Mouse (Mus musculus): ENCODE results near the gene Slc26a6.

Gene Slc26a6

DNA sequence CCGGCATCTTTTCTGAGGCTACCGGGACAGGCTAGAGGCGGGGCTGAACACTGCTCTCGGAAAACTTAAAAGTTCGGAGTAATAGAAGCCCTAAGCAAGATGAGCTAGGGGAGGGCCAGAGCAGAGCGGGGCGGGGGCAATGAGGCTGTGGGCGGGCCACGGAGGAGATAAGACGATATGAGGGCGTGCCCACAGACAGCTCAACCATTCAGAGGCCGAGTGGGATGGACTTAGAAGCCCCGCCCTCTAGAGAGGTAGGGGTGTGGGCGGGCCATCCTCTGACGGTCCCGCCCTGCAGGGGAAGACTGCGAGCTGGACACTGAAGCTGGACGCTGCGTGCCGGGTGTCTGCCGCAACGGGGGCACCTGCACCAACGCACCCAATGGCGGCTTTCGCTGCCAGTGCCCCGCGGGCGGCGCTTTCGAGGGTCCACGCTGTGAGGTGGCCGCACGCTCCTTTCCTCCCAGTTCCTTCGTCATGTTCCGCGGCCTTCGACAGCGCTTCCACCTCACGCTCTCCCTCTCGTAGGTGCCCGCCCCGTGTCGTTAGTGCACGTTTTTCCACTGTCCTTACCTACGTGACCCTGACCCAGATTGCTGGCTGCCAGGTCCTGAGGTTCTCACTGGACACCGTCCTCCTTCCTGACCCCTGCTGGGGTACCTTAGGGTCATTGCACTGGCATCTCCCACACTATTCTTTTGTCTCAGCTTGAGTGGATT, 20.5 kb upstream of the Slc26a6 start:
- in situ Hi-C loops (cut with MboI; ENCODE audit: low pct_unique_long_range_greater_than_20kb in 1 of 2, low sequenced_read_pairs in 2 of 2, unreplicated experiment in 1 of 2): no loop called here

DNA sequence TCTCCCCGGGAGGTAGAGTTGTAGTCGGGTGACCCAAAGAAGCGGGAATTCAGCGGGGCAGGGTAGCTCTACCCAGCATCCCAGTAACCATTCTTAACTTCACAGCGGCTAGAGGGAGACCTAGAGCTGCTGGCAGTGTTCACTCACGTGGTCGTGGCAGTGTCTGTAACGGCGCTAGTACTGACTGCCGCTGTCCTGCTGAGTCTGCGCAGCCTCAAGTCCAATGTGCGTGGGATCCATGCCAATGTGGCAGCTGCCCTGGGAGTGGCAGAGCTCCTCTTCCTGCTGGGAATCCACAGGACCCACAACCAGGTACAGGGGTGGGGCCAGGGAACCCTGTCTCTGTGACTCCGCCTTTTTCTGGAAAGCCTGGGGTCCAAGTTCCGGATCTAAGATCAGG, 10.1 kb upstream of the Slc26a6 start:
- in situ Hi-C loops (cut with MboI; ENCODE audit: low pct_unique_long_range_greater_than_20kb in 1 of 2, low sequenced_read_pairs in 2 of 2, unreplicated experiment in 1 of 2): no loop called here

DNA sequence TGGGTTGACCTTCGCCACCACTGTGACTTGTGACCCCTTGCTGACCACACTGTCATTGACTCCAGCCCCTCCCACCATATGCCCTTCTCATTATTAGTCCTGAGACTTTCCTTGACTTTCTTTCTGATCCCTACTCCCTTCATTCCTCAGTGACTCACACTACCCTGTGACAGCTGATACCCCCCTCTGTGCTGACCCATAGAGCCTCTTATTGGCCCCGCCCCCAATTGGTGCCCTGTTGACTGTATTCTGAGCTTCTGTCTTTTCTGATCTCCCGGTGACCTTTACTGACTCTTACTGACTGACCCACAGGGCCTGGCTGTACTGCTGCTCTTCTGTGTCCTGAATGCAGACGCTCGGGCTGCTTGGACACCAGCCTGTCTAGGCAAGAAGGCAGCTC, 7.7 kb upstream of the Slc26a6 start:
- in situ Hi-C loops (cut with MboI; ENCODE audit: low pct_unique_long_range_greater_than_20kb in 1 of 2, low sequenced_read_pairs in 2 of 2, unreplicated experiment in 1 of 2): no loop called here

DNA sequence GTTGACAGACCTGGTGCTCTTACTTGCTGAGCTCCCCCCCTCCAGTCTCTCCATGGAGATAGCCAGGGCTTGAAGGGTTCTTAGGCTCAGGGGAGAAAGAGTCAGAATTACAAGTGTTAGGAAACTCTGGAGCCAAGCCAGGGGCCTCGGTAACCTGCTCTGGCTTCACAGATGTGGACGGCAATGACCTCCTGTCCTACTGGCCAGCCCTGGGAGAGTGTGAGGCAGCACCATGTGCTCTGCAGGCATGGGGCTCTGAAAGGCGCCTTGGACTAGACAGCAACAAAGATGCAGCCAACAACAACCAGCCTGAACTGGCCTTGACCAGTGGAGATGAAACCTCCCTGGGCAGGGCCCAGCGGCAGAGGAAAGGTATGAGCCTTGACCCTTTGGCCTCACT, 5.7 kb upstream of the Slc26a6 start:
- in situ Hi-C loops (cut with MboI; ENCODE audit: low pct_unique_long_range_greater_than_20kb in 1 of 2, low sequenced_read_pairs in 2 of 2, unreplicated experiment in 1 of 2): no loop called here

DNA sequence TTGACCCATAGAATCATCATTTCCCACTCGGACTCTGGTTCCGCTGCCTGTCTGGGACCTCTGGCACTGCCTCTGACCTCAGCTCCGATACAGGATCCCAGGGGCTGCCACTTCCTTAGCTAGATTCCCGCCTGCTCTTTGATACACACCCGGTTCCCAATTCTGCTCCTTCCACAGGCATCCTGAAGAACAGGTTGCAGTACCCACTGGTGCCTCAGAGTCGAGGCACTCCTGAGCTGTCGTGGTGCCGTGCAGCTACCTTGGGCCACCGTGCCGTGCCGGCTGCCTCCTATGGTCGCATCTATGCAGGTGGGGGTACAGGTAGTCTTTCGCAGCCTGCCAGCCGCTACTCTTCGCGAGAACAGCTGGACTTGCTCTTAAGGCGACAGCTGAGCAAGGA, 4.7 kb upstream of the Slc26a6 start:
- in situ Hi-C loops (cut with MboI; ENCODE audit: low pct_unique_long_range_greater_than_20kb in 1 of 2, low sequenced_read_pairs in 2 of 2, unreplicated experiment in 1 of 2): no loop called here

DNA sequence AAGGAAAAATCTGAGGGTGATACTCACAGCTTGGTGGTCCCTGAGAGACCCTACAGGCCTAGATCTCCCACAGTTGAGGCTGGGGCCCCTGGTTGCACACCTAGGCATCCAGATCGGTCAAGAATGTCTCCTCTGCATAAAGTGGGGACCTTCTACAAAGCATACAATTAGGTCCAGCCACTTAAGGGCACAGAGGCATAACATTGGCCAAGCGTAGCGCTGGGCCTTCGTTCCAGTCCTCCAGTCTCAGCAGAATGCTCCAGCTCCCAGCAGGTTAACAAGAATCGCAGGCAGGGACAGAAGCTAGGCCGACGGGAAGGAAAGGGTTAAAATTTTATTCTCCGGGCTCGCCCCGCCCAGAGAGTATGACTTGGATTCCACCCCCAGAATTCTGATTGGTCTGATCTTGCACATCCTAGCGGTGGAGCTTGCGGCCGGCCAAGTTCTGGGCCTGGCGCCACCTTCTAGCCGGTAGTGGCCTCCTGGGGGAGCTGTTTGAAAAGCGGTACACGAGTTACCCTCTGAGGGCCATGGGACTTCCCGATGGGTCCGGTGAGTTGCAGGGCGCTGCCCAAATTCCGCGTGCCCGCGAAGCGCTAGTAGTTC, 655 bp downstream of the Slc26a6 start:
- in situ Hi-C loops (cut with MboI; ENCODE audit: low pct_unique_long_range_greater_than_20kb in 1 of 2, low sequenced_read_pairs in 2 of 2, unreplicated experiment in 1 of 2): no loop called here

DNA sequence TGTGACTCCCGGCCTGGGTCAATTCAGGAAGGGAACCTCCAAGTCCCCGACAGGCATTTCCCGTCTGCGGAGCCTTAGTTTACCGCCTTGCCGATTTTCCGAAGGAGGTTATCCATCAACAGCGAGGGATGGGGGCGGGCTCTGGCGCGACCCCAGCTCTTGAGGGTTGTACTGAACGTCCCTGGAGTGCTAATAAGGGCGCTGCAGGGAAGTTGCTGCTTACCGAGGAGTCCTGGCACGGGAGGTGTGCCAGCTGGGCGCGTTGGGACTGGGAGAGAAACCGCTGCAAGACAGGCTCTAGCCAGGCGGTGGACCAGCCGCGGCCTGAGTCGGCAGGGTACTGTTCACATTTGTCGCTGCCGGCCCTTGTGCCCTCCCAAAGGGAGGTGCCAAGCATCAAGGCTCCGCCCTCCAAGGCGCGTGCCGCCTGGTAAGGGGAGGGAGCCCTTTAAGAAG, 1.2 kb downstream of the Slc26a6 start:
- in situ Hi-C loops (cut with MboI; ENCODE audit: low pct_unique_long_range_greater_than_20kb in 1 of 2, low sequenced_read_pairs in 2 of 2, unreplicated experiment in 1 of 2): no loop called here

DNA sequence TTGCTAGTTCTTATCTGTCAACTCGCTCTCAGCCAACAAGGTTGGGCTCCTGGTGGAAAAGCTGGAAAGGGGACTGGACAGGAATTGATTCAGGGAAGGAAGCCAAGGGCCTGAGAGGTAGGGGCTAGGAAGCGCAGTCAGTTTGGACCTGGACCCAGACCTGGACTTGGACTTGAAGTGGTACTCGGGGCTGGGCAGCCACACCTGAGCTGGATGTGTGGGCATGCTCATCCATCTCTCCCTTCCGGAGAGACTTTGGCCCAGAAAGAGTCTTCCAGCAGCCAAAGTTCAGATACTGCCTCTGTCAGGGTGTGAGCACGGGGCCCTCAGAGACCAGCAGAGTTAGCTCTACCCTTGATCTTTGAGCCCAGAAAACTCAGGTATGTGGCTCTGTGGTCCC, 2.3 kb downstream of the Slc26a6 start:
- in situ Hi-C loops (cut with MboI; ENCODE audit: low pct_unique_long_range_greater_than_20kb in 1 of 2, low sequenced_read_pairs in 2 of 2, unreplicated experiment in 1 of 2): no loop called here

DNA sequence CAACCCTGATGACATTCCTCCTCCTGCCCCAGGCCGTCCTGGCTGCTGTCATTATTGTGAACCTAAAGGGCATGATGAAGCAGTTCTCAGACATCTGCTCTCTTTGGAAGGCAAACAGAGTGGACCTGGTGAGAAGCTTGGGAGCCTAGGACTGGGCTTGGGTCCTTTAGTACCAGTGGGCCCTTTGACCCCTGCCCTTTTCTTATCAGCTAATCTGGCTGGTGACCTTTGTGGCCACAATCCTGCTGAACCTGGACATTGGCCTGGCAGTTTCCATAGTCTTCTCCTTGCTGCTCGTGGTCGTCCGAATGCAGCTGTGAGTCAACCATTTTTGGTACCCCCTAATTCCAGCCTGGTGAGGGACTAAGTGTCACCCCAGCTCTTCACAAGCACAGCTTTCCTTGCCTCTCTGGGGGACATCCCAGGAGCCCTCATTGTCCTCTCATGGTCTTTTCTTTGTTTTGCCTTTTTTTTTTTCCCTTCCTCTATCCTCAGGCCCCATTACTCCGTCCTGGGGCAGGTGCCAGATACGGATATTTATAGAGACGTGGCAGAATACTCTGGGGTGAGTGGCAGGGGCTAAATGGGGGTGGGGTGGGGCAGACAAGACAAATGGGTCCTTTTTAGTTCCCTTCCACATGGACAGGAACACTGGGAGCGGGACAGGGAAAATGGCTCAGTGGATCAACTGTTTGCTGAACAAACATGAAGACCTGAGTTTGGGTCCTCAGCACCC, 5.9 kb downstream of the Slc26a6 start:
- in situ Hi-C loops (cut with MboI; ENCODE audit: low pct_unique_long_range_greater_than_20kb in 1 of 2, low sequenced_read_pairs in 2 of 2, unreplicated experiment in 1 of 2): no loop called here

DNA sequence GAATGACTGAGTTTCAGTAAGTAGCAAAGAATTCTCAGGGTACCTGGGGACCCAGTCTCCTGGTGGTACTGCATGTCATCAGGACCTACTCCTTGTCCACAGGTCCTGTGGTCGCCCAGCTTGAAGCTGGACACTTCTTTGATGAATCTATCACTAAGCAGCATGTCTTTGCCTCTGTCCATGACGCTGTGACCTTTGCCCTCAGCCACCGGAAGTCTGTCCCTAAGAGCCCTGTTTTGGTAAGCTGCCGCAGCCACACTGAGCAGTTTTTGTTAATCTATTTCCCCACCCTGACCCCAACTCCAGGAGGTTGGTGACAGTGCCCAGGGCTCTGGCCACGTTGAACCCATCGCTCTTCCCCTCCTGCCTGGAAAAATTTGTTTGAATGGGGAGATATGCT, 59.2 kb downstream of the Slc26a6 start:
- in situ Hi-C loops (cut with MboI; ENCODE audit: low pct_unique_long_range_greater_than_20kb in 1 of 2, low sequenced_read_pairs in 2 of 2, unreplicated experiment in 1 of 2): no loop called here

DNA sequence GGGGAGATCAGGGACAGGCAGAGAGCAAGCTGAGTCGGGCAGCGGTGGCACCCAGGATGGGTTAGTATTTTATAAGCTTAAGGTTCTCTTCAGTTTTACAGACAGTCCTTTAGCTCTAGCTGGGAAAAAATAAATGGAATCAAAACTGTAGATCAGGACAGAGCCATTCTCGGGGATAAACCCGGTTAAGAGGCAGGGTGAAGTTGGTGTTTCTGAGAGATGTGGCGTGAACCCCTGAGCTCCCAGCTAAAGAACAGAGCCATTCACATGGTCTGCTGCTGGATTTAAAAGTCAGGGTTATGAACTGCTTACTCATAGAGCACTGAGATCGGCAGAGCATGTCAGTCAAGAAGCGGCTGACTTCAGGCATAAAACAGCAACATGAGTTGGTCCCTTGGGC, 60.1 kb downstream of the Slc26a6 start:
- in situ Hi-C loops (cut with MboI; ENCODE audit: low pct_unique_long_range_greater_than_20kb in 1 of 2, low sequenced_read_pairs in 2 of 2, unreplicated experiment in 1 of 2): no loop called here

DNA sequence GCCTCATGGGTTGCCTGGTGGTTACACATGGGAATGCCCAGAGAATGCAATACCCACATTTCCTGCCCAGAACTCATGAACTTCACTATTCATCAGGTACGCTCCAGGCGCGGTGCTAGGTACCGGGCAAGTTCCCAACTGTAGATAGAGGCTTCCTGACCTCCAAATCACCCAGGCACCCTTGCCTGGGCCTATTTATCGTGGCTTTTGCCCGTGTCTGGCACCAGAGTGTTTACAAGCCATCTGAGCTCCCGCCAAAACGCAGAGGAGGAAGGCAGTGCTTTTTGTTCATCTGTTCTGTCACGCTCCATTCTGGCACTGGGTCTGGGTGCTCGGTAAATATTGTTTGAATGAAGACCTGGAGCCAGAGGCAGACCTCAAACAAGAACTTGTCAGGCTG, 60.5 kb downstream of the Slc26a6 start:
- in situ Hi-C loops (cut with MboI; ENCODE audit: low pct_unique_long_range_greater_than_20kb in 1 of 2, low sequenced_read_pairs in 2 of 2, unreplicated experiment in 1 of 2): no loop called here

DNA sequence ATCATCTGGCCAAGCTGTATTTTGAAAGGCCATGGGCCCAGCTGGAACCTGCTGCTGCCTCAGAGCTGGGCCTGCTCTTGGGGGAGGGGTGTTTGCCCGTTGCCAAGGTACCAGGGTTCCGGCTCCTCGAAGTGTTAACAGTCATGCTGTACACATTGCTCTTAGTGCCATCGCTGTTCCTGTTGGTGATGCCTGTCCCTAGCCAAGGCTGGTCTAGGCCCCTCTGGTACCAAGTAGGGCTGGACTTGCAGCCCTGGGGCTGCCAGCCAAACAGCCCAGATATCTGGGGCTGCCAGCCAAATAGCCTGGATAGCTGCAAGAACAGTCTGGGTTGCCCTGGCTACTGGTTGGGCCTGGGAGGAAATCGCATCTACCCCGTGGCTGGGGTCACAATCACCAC, 61.4 kb downstream of the Slc26a6 start, which contains the start of gene Tmem89:
TSS of gene Tmem89 (plus strand) at position 129 of the 400 bp plus-strand sequence.
- in situ Hi-C loops (cut with MboI; ENCODE audit: low pct_unique_long_range_greater_than_20kb in 1 of 2, low sequenced_read_pairs in 2 of 2, unreplicated experiment in 1 of 2): no loop called here

DNA sequence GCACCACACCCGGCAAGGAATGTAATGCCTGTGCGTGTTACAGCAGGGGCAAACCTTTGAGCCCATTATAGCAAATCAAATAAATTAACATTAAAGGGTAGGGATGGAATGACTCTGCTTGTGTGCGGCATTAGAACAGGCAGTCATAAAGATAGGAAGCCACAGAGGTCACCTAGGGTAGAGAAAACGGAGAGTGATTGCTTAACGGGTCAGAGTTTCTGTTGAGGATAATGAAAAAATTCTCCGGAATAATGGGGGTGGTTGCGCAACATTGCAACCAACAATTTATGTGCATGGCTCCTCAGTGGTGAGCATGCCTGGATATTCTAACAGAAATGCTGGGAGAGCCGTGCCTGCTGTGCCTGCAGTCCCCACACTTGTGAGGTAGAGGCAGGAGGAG, 72.8 kb downstream of the Slc26a6 start:
- in situ Hi-C loops (cut with MboI; ENCODE audit: low pct_unique_long_range_greater_than_20kb in 1 of 2, low sequenced_read_pairs in 2 of 2, unreplicated experiment in 1 of 2): no loop called here

DNA sequence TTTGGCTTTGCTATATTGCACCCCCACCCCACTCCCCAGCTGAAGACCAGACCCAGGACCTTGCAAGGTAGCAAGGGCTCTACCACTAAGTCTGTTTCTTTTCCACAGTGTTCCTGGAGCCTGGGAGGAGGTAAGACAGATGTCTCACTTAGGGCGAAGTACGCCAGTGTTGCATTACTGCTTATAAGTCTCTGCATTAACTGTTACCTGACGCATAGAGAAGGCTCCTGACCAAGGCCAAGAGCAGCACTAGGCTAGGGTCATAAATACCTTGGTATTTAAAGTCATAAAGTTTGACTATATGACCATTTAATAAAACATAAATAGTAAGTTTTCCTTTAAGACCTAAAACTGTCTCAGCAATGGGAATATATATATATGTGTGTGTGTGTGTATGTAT, 75.3 kb downstream of the Slc26a6 start:
- in situ Hi-C loops (cut with MboI; ENCODE audit: low pct_unique_long_range_greater_than_20kb in 1 of 2, low sequenced_read_pairs in 2 of 2, unreplicated experiment in 1 of 2): no loop called here

DNA sequence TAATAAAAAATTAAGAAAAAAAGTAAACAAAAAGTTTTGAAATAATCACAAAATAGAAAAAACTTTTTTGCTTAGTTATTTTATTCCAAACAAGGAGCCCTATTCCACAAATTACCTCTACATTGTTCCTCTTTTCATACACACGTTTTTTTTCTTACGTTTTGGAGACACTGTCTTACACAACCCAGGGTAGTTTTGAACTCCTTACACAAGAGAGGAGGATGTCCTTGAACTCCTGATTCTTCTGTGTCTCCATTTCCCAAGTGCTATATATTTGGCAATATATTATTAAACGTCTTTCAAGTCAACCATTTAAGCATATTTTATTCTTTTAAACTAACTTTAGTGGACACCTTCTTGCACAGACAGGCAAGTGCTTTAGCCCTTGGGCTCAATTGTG, 82.9 kb downstream of the Slc26a6 start:
- in situ Hi-C loops (cut with MboI; ENCODE audit: low pct_unique_long_range_greater_than_20kb in 1 of 2, low sequenced_read_pairs in 2 of 2, unreplicated experiment in 1 of 2): no loop called here

DNA sequence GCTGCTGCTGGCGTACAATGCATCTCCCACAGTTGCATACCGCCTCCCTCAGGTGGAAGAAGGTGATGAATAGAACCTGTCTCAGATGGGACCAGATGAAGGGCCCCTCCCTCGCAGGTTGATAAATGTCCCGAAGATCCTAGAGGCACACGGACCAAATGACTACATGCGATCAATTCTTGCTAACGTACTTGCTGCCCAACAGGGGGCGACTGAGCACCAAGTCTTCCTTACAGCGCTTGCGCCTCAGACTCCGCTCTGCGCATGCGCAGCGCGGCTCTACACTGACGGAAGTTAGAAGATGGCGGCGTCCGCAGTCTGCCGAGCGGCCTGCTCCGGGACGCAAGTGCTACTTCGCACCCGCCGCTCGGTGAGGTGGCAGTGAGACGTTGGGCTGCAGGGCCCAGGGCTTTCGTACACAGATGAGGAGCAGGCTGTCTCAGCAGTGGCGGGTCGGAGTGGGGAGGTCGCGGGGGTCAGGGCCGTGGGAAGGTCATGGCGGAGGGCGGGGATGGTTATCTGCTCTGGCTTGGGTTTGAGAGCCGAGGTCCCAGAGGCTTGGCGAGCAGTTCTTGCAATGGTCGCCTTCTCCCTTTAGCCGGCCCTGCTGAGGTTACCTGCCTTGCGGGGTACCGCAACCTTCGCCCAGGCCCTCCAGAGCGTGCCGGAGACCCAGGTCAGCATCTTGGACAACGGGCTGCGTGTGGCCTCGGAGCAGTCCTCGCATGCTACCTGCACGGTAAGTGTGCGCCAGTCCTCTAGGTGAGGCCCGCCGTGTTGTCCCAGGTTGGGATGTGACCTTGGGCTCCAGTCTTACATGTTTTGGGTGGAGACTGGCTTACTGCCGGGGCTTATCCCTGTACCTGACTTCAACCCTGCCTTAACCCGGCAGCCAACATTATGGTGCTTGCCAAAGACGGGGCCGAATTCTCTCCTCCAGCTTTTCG, 83.6 kb downstream of the Slc26a6 start, which contains the start of gene Uqcrc1:
TSS of gene Uqcrc1 (plus strand) at position 216 of the 947 bp plus-strand sequence.
- in situ Hi-C loops (cut with MboI; ENCODE audit: low pct_unique_long_range_greater_than_20kb in 1 of 2, low sequenced_read_pairs in 2 of 2, unreplicated experiment in 1 of 2): no loop called here

DNA sequence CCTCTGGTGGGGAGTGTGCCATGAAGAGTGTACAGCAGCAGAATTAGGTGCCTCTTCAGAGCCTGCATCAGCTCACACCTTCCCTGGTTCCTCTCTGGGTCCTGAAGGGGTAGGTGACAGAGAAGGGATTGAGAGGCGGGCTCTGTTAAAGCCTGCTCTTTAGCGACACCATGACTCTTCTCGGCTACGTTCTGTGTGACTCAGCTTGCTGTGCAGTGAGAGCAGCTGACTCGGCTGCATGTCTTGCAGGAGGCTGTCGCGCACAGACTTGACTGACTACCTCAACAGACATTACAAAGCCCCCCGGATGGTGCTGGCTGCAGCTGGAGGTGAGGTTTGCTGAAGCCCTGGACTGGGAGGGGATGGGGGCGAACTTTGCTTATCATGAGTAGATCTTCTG, 92.0 kb downstream of the Slc26a6 start:
- in situ Hi-C loops (cut with MboI; ENCODE audit: low pct_unique_long_range_greater_than_20kb in 1 of 2, low sequenced_read_pairs in 2 of 2, unreplicated experiment in 1 of 2): no loop called here

DNA sequence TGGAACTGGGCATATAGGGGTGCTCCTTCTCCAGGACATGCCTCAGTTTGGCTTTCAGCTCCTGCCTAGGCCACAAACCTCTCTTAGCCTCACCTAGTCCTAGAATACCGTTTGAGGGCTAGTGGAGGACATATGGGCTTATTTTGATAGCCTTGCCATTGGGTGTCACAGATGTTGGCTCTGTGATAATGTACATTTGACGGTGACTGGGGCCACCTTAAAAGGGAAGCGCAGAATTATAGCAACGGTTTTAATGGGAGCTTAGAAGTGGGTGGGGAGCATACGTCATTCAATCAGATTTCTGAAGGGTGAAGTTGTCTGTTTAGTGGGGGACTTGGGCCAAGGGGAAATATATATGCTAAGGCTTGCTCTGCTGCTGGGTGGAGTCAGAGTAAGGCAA, 92.5 kb downstream of the Slc26a6 start:
- in situ Hi-C loops (cut with MboI; ENCODE audit: low pct_unique_long_range_greater_than_20kb in 1 of 2, low sequenced_read_pairs in 2 of 2, unreplicated experiment in 1 of 2): no loop called here

Measured in mouse embryonic stem cell (cell line).